Mouse (Mus musculus) forebrain, embryonic 15.5 days (tissue): ENCODE data around the gene Leng1. TPM values are rescaled to one million over a fixed set of nuclear protein-coding genes. Genes with fewer than 3 reads are reported as not detected.
A peak's percentile ranks its signal among the peaks of the same experiment; 100 is the strongest.
"Not testable (repeated sequence)": the region's sequence is repeated elsewhere in the genome, so short reads cannot be mapped to it uniquely, and the experiment has no call there.

Source experiments
- ATAC-seq: fragments of 200-750 bp; cut with Nextera tagmentation; replicated peaks from 2 replicates; pipeline ENCODE4 v1.8.0; 2017; ENCODE audit warnings: mild to moderate bottlenecking, moderate TSS enrichment, moderate library complexity
- H3K27ac ChIP-seq: fragments of 300-500 bp; sonication (generic); replicated peaks from 2 replicates; pipeline ENCODE4 v1.5.1; 2015; ENCODE audit warnings: mild to moderate bottlenecking, inconsistent platforms
- H3K27me3 ChIP-seq: fragments of 300-500 bp; sonication (generic); 2 replicates; pipeline ENCODE4 v1.6.1; 2015; ENCODE audit warnings: inconsistent platforms
- H3K36me3 ChIP-seq: fragments of 300-500 bp; sonication (generic); 2 replicates; pipeline ENCODE4 v1.6.1; 2015; ENCODE audit warnings: mild to moderate bottlenecking, inconsistent platforms
- H3K4me1 ChIP-seq: fragments of 300-500 bp; sonication (generic); 2 replicates; pipeline ENCODE4 v1.6.1; 2015; ENCODE audit warnings: inconsistent platforms
- H3K4me2 ChIP-seq: fragments of 300-500 bp; sonication (generic); replicated peaks from 2 replicates; pipeline ENCODE4 v1.6.1; 2015; ENCODE audit warnings: mild to moderate bottlenecking, inconsistent platforms
- H3K4me3 ChIP-seq: fragments of 300-500 bp; sonication (generic); 2 replicates; pipeline ENCODE4 v1.5.1; 2015; ENCODE audit warnings: mild to moderate bottlenecking, inconsistent platforms
- H3K9ac ChIP-seq: fragments of 300-500 bp; sonication (generic); replicated peaks from 2 replicates; pipeline ENCODE4 v1.6.1; 2015; ENCODE audit warnings: mild to moderate bottlenecking, inconsistent platforms
- H3K9me3 ChIP-seq: fragments of 300-500 bp; sonication (generic); 2 replicates; pipeline ENCODE4 v1.6.1; 2016; ENCODE audit warnings: inconsistent platforms
- WGBS: fragments of 180-500 bp; shearing (Covaris S2); methylation state at CpG from one replicate; pipeline ENCODE4 v1.1.7; 2015; ENCODE audit warnings: mixed read lengths; 5-methylcytosine and 5-hydroxymethylcytosine counted together
- polyA plus RNA-seq: library from polyadenylated mRNA; unstranded; fragments of >200 nt; fragmentation: Nextera tagmentation; extraction: Ambion mirVana; gene quantifications from 2 replicates; pipeline ENCODE4 v1.2.1, GENCODE M21; 2015

Leng1 gene
- polyA plus RNA-seq, 1 experiment from 2014 or later, result 15.7 TPM

- H3K27ac ChIP-seq, result peak within 1 kb of the TSS; percentile 95
- no peaks in the 10 kb centered on the region for H3K9me3 ChIP-seq
- H3K4me1 ChIP-seq, result peaks cover 29% of the 10 kb centered on the region
- peak; percentile 94 for ATAC-seq
- peak within 1 kb of the TSS; percentile 85 for H3K4me3 ChIP-seq
- peaks cover 42% of the 10 kb centered on the region for H3K36me3 ChIP-seq
- H3K27me3 ChIP-seq, result no peaks in the 10 kb centered on the region
- H3K9ac ChIP-seq, result peak within 1 kb of the TSS; percentile 73
- peak within 1 kb of the TSS; percentile 79 for H3K4me2 ChIP-seq
- under 1% methylated on average over 42 of the region's 42 CpGs for WGBS
Measured at GRCm38 (mm10) chr7:3703879-3704441, 38.3 kb upstream of the Leng1 start, which contains the start of gene Rps9. Gene Rps9, plus strand, starts transcription at chr7:3703993.

GRCm38 (mm10) chr7:3703148-3703878, 37.7 kb upstream of the Leng1 start:
- ATAC-seq, result peak; percentile 49
- peak overlapping the region; percentile 85 for H3K4me3 ChIP-seq
- H3K4me1 ChIP-seq, result peaks cover 29% of the 10 kb centered on the region
- H3K9ac ChIP-seq, result peak overlapping the region; percentile 54
- H3K27ac ChIP-seq, result peak overlapping the region; percentile 95
- H3K27me3 ChIP-seq, result no peaks in the 10 kb centered on the region
- H3K36me3 ChIP-seq, result peaks cover 48% of the 10 kb centered on the region
- WGBS, result 20% methylated on average over 6 of the region's 6 CpGs
- no peaks in the 10 kb centered on the region for H3K9me3 ChIP-seq
- H3K4me2 ChIP-seq, result peak overlapping the region; percentile 79

GRCm38 (mm10) chr7:3698471-3698870, 32.8 kb upstream of the Leng1 start:
- 92% methylated on average over 6 of the region's 6 CpGs for WGBS
- Histone ChIP-seq H3K36me3 (peaks cover 48% of the 10 kb centered on the region), H3K9me3 (no peaks in the 10 kb centered on the region), H3K4me1 (peaks cover 20% of the 10 kb centered on the region), H3K9ac (no peak overlapping the region), H3K27me3 (no peaks in the 10 kb centered on the region), H3K27ac (no peak overlapping the region), H3K4me2 (no peak overlapping the region), H3K4me3 (no peak overlapping the region)
- ATAC-seq, result no peak

GRCm38 (mm10) chr7:3694949-3695305, 29.3 kb upstream of the Leng1 start:
- not testable (repeated sequence) for H3K27me3 ChIP-seq, H3K9me3 ChIP-seq, ATAC-seq
- Histone ChIP-seq H3K36me3 (peaks cover 42% of the 10 kb centered on the region), H3K4me1 (peaks cover 33% of the 10 kb centered on the region), H3K27ac (peak overlapping the region; percentile 93), H3K4me3 (peak overlapping the region; percentile 80), H3K4me2 (peak overlapping the region; percentile 85), H3K9ac (peak overlapping the region; percentile 92)
- 3% methylated on average over 9 of the region's 9 CpGs for whole genome bisulfite sequencing

- WGBS, result under 1% methylated on average over 45 of the region's 55 CpGs
- H3K4me1 ChIP-seq, result peaks cover 33% of the 10 kb centered on the region
- H3K27me3 ChIP-seq, result no peaks in the 10 kb centered on the region
- H3K36me3 ChIP-seq, result peaks cover 37% of the 10 kb centered on the region
- peak overlapping the region; percentile 80 for H3K4me3 ChIP-seq
- peak; percentile 30 for ATAC-seq
- H3K9me3 ChIP-seq, result no peaks in the 10 kb centered on the region
- H3K9ac ChIP-seq, result peak overlapping the region; percentile 92
- peak overlapping the region; percentile 93 for H3K27ac ChIP-seq
- H3K4me2 ChIP-seq, result peak overlapping the region; percentile 85
Measured at GRCm38 (mm10) chr7:3694076-3694948, 28.7 kb upstream of the Leng1 start.

GRCm38 (mm10) chr7:3693809-3694075, 28.1 kb upstream of the Leng1 start:
- Histone ChIP-seq H3K36me3 (peaks cover 32% of the 10 kb centered on the region), H3K27ac (peak overlapping the region; percentile 93), H3K4me3 (peak overlapping the region; percentile 80), H3K9me3 (no peaks in the 10 kb centered on the region), H3K4me1 (peaks cover 33% of the 10 kb centered on the region), H3K9ac (peak overlapping the region; percentile 92), H3K4me2 (peak overlapping the region; percentile 85), H3K27me3 (no peaks in the 10 kb centered on the region)
- ATAC-seq, result no peak
- 0% methylated on average over 18 of the region's 18 CpGs for WGBS

- H3K4me1 ChIP-seq, result peaks cover 33% of the 10 kb centered on the region
- under 1% methylated on average over 55 of the region's 55 CpGs for WGBS
- H3K27ac ChIP-seq, result peak within 1 kb of the TSS; percentile 93
- H3K4me2 ChIP-seq, result peak within 1 kb of the TSS; percentile 85
- no peaks in the 10 kb centered on the region for H3K9me3 ChIP-seq
- H3K4me3 ChIP-seq, result peak within 1 kb of the TSS; percentile 80
- no peaks in the 10 kb centered on the region for H3K27me3 ChIP-seq
- H3K9ac ChIP-seq, result peak within 1 kb of the TSS; percentile 92
- ATAC-seq, result peak; percentile 93
- peaks cover 29% of the 10 kb centered on the region for H3K36me3 ChIP-seq
Measured at GRCm38 (mm10) chr7:3692987-3693808, 27.6 kb upstream of the Leng1 start, which contains the start of gene Mboat7. Gene Mboat7, minus strand, starts transcription at chr7:3693523.

- peak within 1 kb of the TSS; percentile 80 for H3K4me3 ChIP-seq
- peak; percentile 79 for ATAC-seq
- H3K36me3 ChIP-seq, result peaks cover 24% of the 10 kb centered on the region
- peak within 1 kb of the TSS; percentile 92 for H3K9ac ChIP-seq
- H3K4me2 ChIP-seq, result peak within 1 kb of the TSS; percentile 85
- peaks cover 33% of the 10 kb centered on the region for H3K4me1 ChIP-seq
- under 1% methylated on average over 49 of the region's 49 CpGs for WGBS
- no peaks in the 10 kb centered on the region for H3K27me3 ChIP-seq
- peak within 1 kb of the TSS; percentile 93 for H3K27ac ChIP-seq
- no peaks in the 10 kb centered on the region for H3K9me3 ChIP-seq
Measured at GRCm38 (mm10) chr7:3692382-3692986, 26.8 kb upstream of the Leng1 start, which contains the start of gene Tsen34. Gene Tsen34, plus strand, starts transcription at chr7:3692863.

- Histone ChIP-seq H3K4me1 (peaks cover 33% of the 10 kb centered on the region), H3K36me3 (peaks cover 21% of the 10 kb centered on the region), H3K9ac (peak overlapping the region; percentile 92), H3K27ac (peak overlapping the region; percentile 93), H3K4me3 (peak overlapping the region; percentile 80), H3K4me2 (peak overlapping the region; percentile 85), H3K9me3 (no peaks in the 10 kb centered on the region), H3K27me3 (no peaks in the 10 kb centered on the region)
- 48% methylated on average over 3 of the region's 3 CpGs for WGBS
- ATAC-seq, result no peak
Measured at GRCm38 (mm10) chr7:3691919-3692318, 26.3 kb upstream of the Leng1 start.

GRCm38 (mm10) chr7:3685400-3686187, 20.0 kb upstream of the Leng1 start:
- Histone ChIP-seq H3K9ac (no peak overlapping the region), H3K4me2 (no peak overlapping the region), H3K4me3 (no peak overlapping the region), H3K27me3 (no peaks in the 10 kb centered on the region), H3K36me3 (peaks cover 28% of the 10 kb centered on the region), H3K4me1 (peaks cover 7% of the 10 kb centered on the region; the same call in 1 of the 2 replicates), H3K27ac (peak overlapping the region; percentile 7; the same call in 1 of the 2 replicates), H3K9me3 (no peaks in the 10 kb centered on the region)
- peak; percentile 9; the same call in 1 of the 2 replicates for ATAC-seq
- WGBS, result 83% methylated on average over 31 of the region's 31 CpGs
